Mouse (Mus musculus): Measurements from ENCODE around the gene Foxl1. TPM values are rescaled to one million over a fixed set of nuclear protein-coding genes. Genes with fewer than 3 reads are reported as not detected.

Gene Foxl1
- polyA plus RNA-seq, 2 experiments: 0.18 to 0.40 TPM

DNA sequence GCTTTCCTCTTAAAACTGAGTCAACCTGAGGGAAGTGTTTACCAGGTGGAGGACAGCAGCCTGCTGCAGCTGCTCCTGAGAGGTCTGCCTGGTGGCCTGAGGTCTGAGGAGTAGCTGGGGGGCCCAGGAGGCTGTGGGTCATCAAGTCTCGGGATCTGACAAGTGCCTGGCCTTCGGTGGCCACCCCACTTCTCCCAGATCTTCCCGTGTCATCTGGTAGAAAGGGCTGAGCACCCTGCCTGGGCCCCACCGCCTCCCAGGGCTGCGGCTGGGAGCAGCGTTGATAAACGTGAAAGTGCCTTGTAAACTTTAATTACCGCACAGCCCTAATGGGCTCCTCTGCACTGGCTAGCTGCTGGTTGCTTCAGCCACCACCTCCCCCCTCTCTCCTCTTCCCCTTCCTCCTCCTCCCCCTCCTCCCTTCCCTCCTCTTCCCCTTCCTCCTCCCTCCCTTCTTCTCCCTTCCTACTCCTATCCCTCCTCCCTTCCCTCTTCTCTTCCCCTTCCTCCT, 20.9 kb downstream of the Foxl1 start:
- Histone ChIP-seq H3K9ac (ENCODE audit: low read depth, low read length, severe bottlenecking) (no peak overlapping the region), H3K27me3 (ENCODE audit: control insufficient read depth, insufficient read depth, low read length) (no peaks in the 10 kb centered on the region), H3K9me3 (ENCODE audit: control insufficient read depth, low read length) (no peaks in the 10 kb centered on the region), H3K36me3 (ENCODE audit: control insufficient read depth, insufficient read depth, low read length) (no peaks in the 10 kb centered on the region), H3K4me1 (ENCODE audit: control insufficient read depth, insufficient read depth, low read length) (peaks cover 4% of the 10 kb centered on the region), H3K4me2 (replicated peaks; ENCODE audit: low read depth, low read length, severe bottlenecking) (no peak overlapping the region), H3K4me3 (replicated peaks; ENCODE audit: low read length) (no peak overlapping the region), H3K27ac (replicated peaks; ENCODE audit: low read depth, low read length) (no peak overlapping the region)
- no peak for TF ChIP-seq POLR2A (IDR thresholded peaks at IDR 0.05; ENCODE audit: borderline replicate concordance, extremely low read depth, insufficient read depth, insufficient read length)
- DNase-seq (ENCODE audit: low spot score) (no peak), ATAC-seq (ENCODE audit: low FRiP score, low read depth) (no peak)
- WGBS: 1% methylated on average over 8 of the region's 8 CpGs

DNA sequence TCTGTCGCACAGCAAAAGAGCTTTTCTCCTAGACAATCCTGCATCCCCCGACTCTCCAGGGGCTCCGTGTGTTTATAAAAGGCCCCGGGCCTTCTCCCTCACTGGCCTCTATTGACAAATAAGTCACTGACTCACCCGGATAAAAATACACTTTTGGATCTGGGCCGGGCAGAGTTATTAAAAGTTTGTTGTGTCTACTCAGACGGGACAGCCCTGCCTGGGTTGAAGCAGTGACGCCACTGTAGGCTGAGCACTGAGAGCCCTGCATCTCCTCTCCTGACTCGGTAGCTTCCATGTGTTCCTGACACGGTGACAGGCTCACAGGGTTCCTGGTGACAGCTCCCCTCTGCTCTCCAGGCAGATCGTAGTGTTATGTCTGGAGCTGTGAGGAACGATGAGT, 24.7 kb downstream of the Foxl1 start:
- no peaks in the 10 kb centered on the region for H3K27me3 ChIP-seq (ENCODE audit: control insufficient read depth, insufficient read depth, low read length)
- H3K4me1 ChIP-seq (ENCODE audit: control insufficient read depth, insufficient read depth, low read length): peaks cover 4% of the 10 kb centered on the region
- 56% methylated on average over 12 of the region's 12 CpGs for WGBS
- H3K9ac ChIP-seq (ENCODE audit: low read depth, low read length, severe bottlenecking): no peak overlapping the region
- no peaks in the 10 kb centered on the region for H3K9me3 ChIP-seq (ENCODE audit: control insufficient read depth, low read length)
- ATAC-seq (ENCODE audit: low FRiP score, low read depth): no peak
- H3K36me3 ChIP-seq (ENCODE audit: control insufficient read depth, insufficient read depth, low read length): no peaks in the 10 kb centered on the region
- no peak overlapping the region for H3K4me3 ChIP-seq (replicated peaks; ENCODE audit: low read length)
- TF ChIP-seq POLR2A (IDR thresholded peaks at IDR 0.05; ENCODE audit: borderline replicate concordance, extremely low read depth, insufficient read depth, insufficient read length): no peak
- H3K27ac ChIP-seq (replicated peaks; ENCODE audit: low read depth, low read length): no peak overlapping the region
- H3K4me2 ChIP-seq (replicated peaks; ENCODE audit: low read depth, low read length, severe bottlenecking): no peak overlapping the region
- DNase-seq (ENCODE audit: low spot score): no peak

DNA sequence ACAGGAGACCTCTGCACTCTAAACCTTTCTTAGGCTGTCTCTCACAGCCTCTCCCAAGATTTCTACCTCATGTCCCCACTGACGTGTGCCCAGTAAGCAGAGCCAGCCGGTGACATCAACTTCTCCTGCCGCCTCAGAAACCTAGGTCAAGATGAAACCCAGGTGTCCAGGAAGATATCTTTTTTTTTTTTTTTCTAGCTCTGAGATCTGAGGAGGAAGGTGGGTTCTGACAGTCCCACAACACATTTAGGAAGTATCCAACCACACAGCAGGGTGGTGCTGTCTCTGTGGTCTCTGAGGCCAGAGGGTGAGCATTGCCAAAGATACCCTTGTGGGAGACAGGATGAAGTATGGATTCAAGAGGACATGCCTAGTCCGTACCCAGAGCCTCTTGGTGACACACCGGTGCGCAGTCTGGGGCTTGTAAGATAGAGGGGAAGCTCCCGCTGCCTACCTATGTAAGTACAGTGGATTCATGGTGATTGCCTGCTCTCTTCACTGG, 29.3 kb downstream of the Foxl1 start:
- Histone ChIP-seq H3K27ac (replicated peaks; ENCODE audit: low read depth, low read length) (no peak overlapping the region), H3K4me1 (ENCODE audit: control insufficient read depth, insufficient read depth, low read length) (no peaks in the 10 kb centered on the region), H3K27me3 (ENCODE audit: control insufficient read depth, insufficient read depth, low read length) (no peaks in the 10 kb centered on the region), H3K4me3 (replicated peaks; ENCODE audit: low read length) (no peak overlapping the region), H3K9ac (ENCODE audit: low read depth, low read length, severe bottlenecking) (no peak overlapping the region), H3K4me2 (replicated peaks; ENCODE audit: low read depth, low read length, severe bottlenecking) (no peak overlapping the region), H3K36me3 (ENCODE audit: control insufficient read depth, insufficient read depth, low read length) (no peaks in the 10 kb centered on the region), H3K9me3 (ENCODE audit: control insufficient read depth, low read length) (no peaks in the 10 kb centered on the region)
- WGBS: 87% methylated on average over 7 of the region's 7 CpGs
- ATAC-seq (ENCODE audit: low FRiP score, low read depth) (no peak), DNase-seq (ENCODE audit: low spot score) (no peak)
- TF ChIP-seq POLR2A (IDR thresholded peaks at IDR 0.05; ENCODE audit: borderline replicate concordance, extremely low read depth, insufficient read depth, insufficient read length): no peak

GRCm38 (mm10) chr8:121158812-121159211, 31.1 kb downstream of the Foxl1 start:
- 73% methylated on average over 13 of the region's 13 CpGs for WGBS
- Histone ChIP-seq H3K4me1 (ENCODE audit: control insufficient read depth, insufficient read depth, low read length) (peaks cover 7% of the 10 kb centered on the region; the same call in 1 of the 2 replicates), H3K36me3 (ENCODE audit: control insufficient read depth, insufficient read depth, low read length) (no peaks in the 10 kb centered on the region), H3K4me3 (replicated peaks; ENCODE audit: low read length) (no peak overlapping the region), H3K9ac (ENCODE audit: low read depth, low read length, severe bottlenecking) (no peak overlapping the region), H3K4me2 (replicated peaks; ENCODE audit: low read depth, low read length, severe bottlenecking) (no peak overlapping the region), H3K27me3 (ENCODE audit: control insufficient read depth, insufficient read depth, low read length) (no peaks in the 10 kb centered on the region), H3K27ac (replicated peaks; ENCODE audit: low read depth, low read length) (no peak overlapping the region), H3K9me3 (ENCODE audit: control insufficient read depth, low read length) (no peaks in the 10 kb centered on the region)
- TF ChIP-seq POLR2A (IDR thresholded peaks at IDR 0.05; ENCODE audit: borderline replicate concordance, extremely low read depth, insufficient read depth, insufficient read length): no peak
- ATAC-seq (ENCODE audit: low FRiP score, low read depth) (no peak), DNase-seq (ENCODE audit: low spot score) (no peak)

GRCm38 (mm10) chr8:121161437-121161836, 33.7 kb downstream of the Foxl1 start:
- Histone ChIP-seq H3K36me3 (ENCODE audit: control insufficient read depth, insufficient read depth, low read length) (no peaks in the 10 kb centered on the region), H3K27me3 (ENCODE audit: control insufficient read depth, insufficient read depth, low read length) (no peaks in the 10 kb centered on the region), H3K9ac (ENCODE audit: low read depth, low read length, severe bottlenecking) (no peak overlapping the region), H3K4me3 (replicated peaks; ENCODE audit: low read length) (no peak overlapping the region), H3K27ac (replicated peaks; ENCODE audit: low read depth, low read length) (no peak overlapping the region), H3K4me2 (replicated peaks; ENCODE audit: low read depth, low read length, severe bottlenecking) (no peak overlapping the region), H3K9me3 (ENCODE audit: control insufficient read depth, low read length) (no peaks in the 10 kb centered on the region), H3K4me1 (ENCODE audit: control insufficient read depth, insufficient read depth, low read length) (peaks cover 14% of the 10 kb centered on the region; the same call in 1 of the 2 replicates)
- ATAC-seq (ENCODE audit: low FRiP score, low read depth) (no peak), DNase-seq (ENCODE audit: low spot score) (no peak)
- 90% methylated on average over 5 of the region's 5 CpGs for WGBS
- no peak for TF ChIP-seq POLR2A (IDR thresholded peaks at IDR 0.05; ENCODE audit: borderline replicate concordance, extremely low read depth, insufficient read depth, insufficient read length)
